11 mouse cellular contexts compared by ENCODE assay signal in the genomic region with DNA sequence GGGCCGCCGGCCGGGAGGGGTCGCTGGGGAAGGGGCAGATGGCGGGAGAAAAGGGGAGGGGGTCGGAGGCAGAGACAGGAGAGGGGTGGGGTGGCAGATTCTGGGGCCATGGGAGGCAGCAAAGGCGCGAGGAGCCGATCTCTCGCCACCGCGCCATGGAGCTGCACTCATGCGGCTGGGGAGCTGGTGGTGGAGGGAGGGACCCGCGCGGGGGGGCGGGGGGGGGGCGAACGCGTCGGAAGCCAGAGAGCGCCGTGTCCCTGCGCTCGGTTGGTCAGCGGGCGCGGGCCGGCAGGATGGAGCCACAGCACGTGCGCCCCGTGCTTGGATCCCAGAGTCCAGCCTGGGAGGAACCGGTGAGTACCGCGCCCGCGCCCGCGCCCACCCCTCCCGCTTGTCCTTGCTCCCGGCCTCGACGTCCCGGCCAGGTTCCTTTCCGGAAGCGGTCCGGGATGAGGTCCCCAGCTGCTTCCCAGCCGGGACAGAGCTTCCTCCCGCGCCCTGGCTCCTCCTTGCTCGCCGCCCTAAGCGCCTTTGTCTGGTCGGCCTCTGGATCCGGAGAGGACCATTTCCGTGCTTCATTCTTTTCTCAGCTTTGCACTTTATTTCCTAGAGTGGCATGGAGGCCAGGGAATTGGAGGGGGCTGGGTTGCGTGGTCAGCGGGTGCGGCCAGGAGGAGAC. TPM values are rescaled to one million over a fixed set of nuclear protein-coding genes. Genes with fewer than 3 reads are reported as not detected.
DNase-seq lines count a peak whose midpoint lies in the region; ATAC-seq and TF ChIP-seq lines count a peak whose summit lies in the region.
"Not testable (repeated sequence)": the region's sequence is repeated elsewhere in the genome, so short reads cannot be mapped to it uniquely, and the experiment has no call there.
"Had no signal": no experiment of that assay in that cellular context is flagged by ENCODE, and none has a peak within 500 bp of the region (broad histone marks: within the 10 kb centered on the region; RNA-seq: fewer than 3 reads in every experiment).

Gene Gm3264 (plus strand): TSS at position 278 of the 682 bp plus-strand sequence.

- TF ChIP-seq CTCF in kidney, postnatal 0 days (IDR thresholded peaks at IDR 0.05; ENCODE audit: low read depth); midbrain, postnatal 0 days (IDR thresholded peaks at IDR 0.05); stomach, postnatal 0 days (IDR thresholded peaks at IDR 0.05; ENCODE audit: low read depth): not testable (repeated sequence)

- H3K4me1 ChIP-seq in ES-E14 (ENCODE audit: control insufficient read depth in 2 of 2, insufficient read depth in 2 of 2, low read length in 2 of 2, poor library complexity in 1 of 2); embryonic facial prominence, embryonic 11.5 days (ENCODE audit: control insufficient read depth, insufficient read depth, low read length); kidney, postnatal 0 days (replicated peaks; ENCODE audit: insufficient read depth, low read length); liver, embryonic 12.5 days; midbrain, postnatal 0 days (ENCODE audit: insufficient read depth, low read length); stomach, postnatal 0 days (replicated peaks; ENCODE audit: control insufficient read depth, insufficient read depth): not testable (repeated sequence)

- H3K9ac ChIP-seq in ES-E14 (ENCODE audit: insufficient read depth, low read depth, low read length, poor library complexity, severe bottlenecking): peak within 1 kb of the TSS; percentile 53; the same call in 1 of the 2 replicates
- peak within 1 kb of the TSS; percentile 48 for H3K9ac ChIP-seq in embryonic facial prominence, embryonic 11.5 days (replicated peaks; ENCODE audit: low read length)
- not testable (repeated sequence) for H3K9ac ChIP-seq in kidney, postnatal 0 days (ENCODE audit: low read depth, low read length); liver, embryonic 12.5 days; stomach, postnatal 0 days (ENCODE audit: low read length)
- peak within 1 kb of the TSS; percentile 48; the same call in 1 of the 2 replicates for H3K9ac ChIP-seq in midbrain, postnatal 0 days (replicated peaks; ENCODE audit: low read length, poor library complexity, severe bottlenecking)

- intact Hi-C loops in heart, postnatal 36 days (cut with DNase I): not testable (repeated sequence)

- H3K4me3 ChIP-seq in ES-E14 (ENCODE audit: insufficient read depth in 1 of 2, low read depth in 1 of 2, low read length in 2 of 2, poor library complexity in 1 of 2, severe bottlenecking in 1 of 2): peak within 1 kb of the TSS; percentile 52 to 62
- H3K4me3 ChIP-seq in embryonic facial prominence, embryonic 11.5 days (ENCODE audit: low read depth, low read length): peak within 1 kb of the TSS; percentile 32
- H3K4me3 ChIP-seq in kidney, postnatal 0 days (replicated peaks; ENCODE audit: low read depth, low read length); liver, embryonic 12.5 days: not testable (repeated sequence)
- H3K4me3 ChIP-seq in midbrain, postnatal 0 days (ENCODE audit: low read depth, low read length): peak within 1 kb of the TSS; percentile 38
- H3K4me3 ChIP-seq in stomach, postnatal 0 days (ENCODE audit: low read depth, low read length): peak within 1 kb of the TSS; percentile 13; the same call in 1 of the 2 replicates

- not testable (repeated sequence) for H3K36me3 ChIP-seq in ES-E14 (ENCODE audit: control insufficient read depth, insufficient read depth, low read length, poor library complexity, severe bottlenecking); embryonic facial prominence, embryonic 11.5 days (replicated peaks; ENCODE audit: control insufficient read depth, insufficient read depth, low read depth, low read length); kidney, postnatal 0 days (ENCODE audit: insufficient read depth, low read length); liver, embryonic 12.5 days; midbrain, postnatal 0 days (ENCODE audit: insufficient read depth, low read length); stomach, postnatal 0 days (ENCODE audit: control insufficient read depth, insufficient read depth, low read length)

- in situ Hi-C loops in ES-E14 (cut with MboI; ENCODE audit: low sequenced_read_pairs in 2 of 2, unreplicated experiment in 2 of 2): not testable (repeated sequence)

- not testable (repeated sequence) for H3K9me3 ChIP-seq in ES-E14 (ENCODE audit: control insufficient read depth, insufficient read depth, low read depth, low read length); embryonic facial prominence, embryonic 11.5 days (replicated peaks; ENCODE audit: control insufficient read depth, low read length); kidney, postnatal 0 days (replicated peaks; ENCODE audit: low read length); liver, embryonic 12.5 days (replicated peaks); midbrain, postnatal 0 days (ENCODE audit: low read length); stomach, postnatal 0 days (ENCODE audit: control insufficient read depth, low read length)

- TF ChIP-seq EP300 in stomach, postnatal 0 days (optimal IDR thresholded peaks at IDR 0.05): not testable (repeated sequence)

- not testable (repeated sequence) for H3K27ac ChIP-seq in ES-E14 (ENCODE audit: insufficient read depth, low read depth, low read length, poor library complexity, severe bottlenecking); embryonic facial prominence, embryonic 11.5 days (replicated peaks; ENCODE audit: low read depth, low read length); kidney, postnatal 0 days; liver, embryonic 12.5 days; midbrain, postnatal 0 days (ENCODE audit: low read depth, low read length); stomach, postnatal 0 days (replicated peaks)

- peak within 1 kb of the TSS; percentile 40 for H3K4me2 ChIP-seq in embryonic facial prominence, embryonic 11.5 days (ENCODE audit: low read depth, low read length)
- peak within 1 kb of the TSS; percentile 41 for H3K4me2 ChIP-seq in kidney, postnatal 0 days (ENCODE audit: low read length)
- peak within 1 kb of the TSS; percentile 33; the same call in 1 of the 2 replicates for H3K4me2 ChIP-seq in liver, embryonic 12.5 days
- H3K4me2 ChIP-seq in midbrain, postnatal 0 days (ENCODE audit: low read depth, low read length, poor library complexity, severe bottlenecking): peak within 1 kb of the TSS; percentile 35
- H3K4me2 ChIP-seq in stomach, postnatal 0 days (replicated peaks; ENCODE audit: low read depth): peak within 1 kb of the TSS; percentile 40

- ATAC-seq in embryonic facial prominence, embryonic 11.5 days (replicated peaks; ENCODE audit: insufficient number of reproducible peaks, low FRiP score, low TSS enrichment, low read depth); kidney, postnatal 0 days (replicated peaks; ENCODE audit: low FRiP score, low read depth); liver, embryonic 12.5 days; midbrain, postnatal 0 days (ENCODE audit: low FRiP score); stomach, postnatal 0 days (ENCODE audit: low FRiP score, low TSS enrichment): not testable (repeated sequence)

- 3% methylated on average over 29 of the region's 59 CpGs for WGBS in embryonic facial prominence, embryonic 11.5 days
- 5% methylated on average over 31 of the region's 59 CpGs for WGBS in kidney, postnatal 0 days
- WGBS in liver, embryonic 12.5 days (ENCODE audit: insufficient replicate concordance): 6% methylated on average over 26 of the region's 59 CpGs
- 10% methylated on average over 30 of the region's 59 CpGs for WGBS in midbrain, postnatal 0 days
- under 1% methylated on average over 12 of the region's 59 CpGs for WGBS in stomach, postnatal 0 days

- H3K27me3 ChIP-seq in embryonic facial prominence, embryonic 11.5 days (ENCODE audit: control insufficient read depth, insufficient read depth, low read length); kidney, postnatal 0 days (ENCODE audit: insufficient read depth, low read length); liver, embryonic 12.5 days (replicated peaks); midbrain, postnatal 0 days (ENCODE audit: insufficient read depth, low read length); stomach, postnatal 0 days (ENCODE audit: control insufficient read depth, insufficient read depth, low read length): not testable (repeated sequence)

- DNase-seq in ES-E14 (ENCODE audit: low read depth, low spot score); midbrain, postnatal 0 days (ENCODE audit: low spot score): not testable (repeated sequence)
- DNase-seq in embryonic facial prominence, embryonic 11.5 days (ENCODE audit: low spot score): peak; percentile 1
- peak; percentile 33 for DNase-seq in gastrocnemius, postnatal 25 days
- peak; percentile 16 to 21 for DNase-seq in heart, postnatal 36 days
- DNase-seq in kidney, postnatal 0 days (ENCODE audit: low spot score): peak; percentile 1
- DNase-seq in stomach, postnatal 0 days (ENCODE audit: low spot score): peak; percentile 11

RNA-seq across cellular contexts. Expression of gene Gm3264, which starts in this region (rescaled TPM):
- total RNA-seq in ES-E14 (2012; rRNA removed): 0.79 TPM in 1 of 2 replicates, not detected in the other
- 1.1 and 1.7 TPM in 2 replicates for polyA plus RNA-seq in embryonic facial prominence, embryonic 11.5 days (2014; fragmentation: Nextera tagmentation; extraction: Ambion mirVana)
- 1 to 10 TPM in 1 of 2 experiments, not detected in 1; 1.6 TPM for total RNA-seq in gastrocnemius, postnatal 25 days (2021)
- 1 to 10 TPM in 1 of 2 experiments, not detected in 1; 3.3 TPM for total RNA-seq in heart, postnatal 36 days (2021)
- 0.17 TPM in 1 of 2 replicates, not detected in the other for polyA plus RNA-seq in kidney, postnatal 0 days (2015; fragmentation: Nextera tagmentation; extraction: Ambion mirVana)
- polyA plus RNA-seq in liver, embryonic 12.5 days (2016; fragmentation: Nextera tagmentation; extraction: Ambion mirVana): 0.43 TPM in 1 of 2 replicates, not detected in the other
- total RNA-seq in midbrain, postnatal 0 days (2014; rRNA removed): not detected in 2 replicates
- 3.2 and 4.1 TPM in 2 replicates for polyA plus RNA-seq in midbrain, postnatal 0 days (2015; fragmentation: Nextera tagmentation; extraction: Ambion mirVana)
- 0.32 TPM in 1 of 2 replicates, not detected in the other for polyA plus RNA-seq in stomach, postnatal 0 days (2015; fragmentation: Nextera tagmentation; extraction: Ambion mirVana)
- total RNA-seq: neutrophil, adult 5-6 weeks had no signal
- polyA plus RNA-seq: large intestine, adult 2 months; liver, embryonic 16.5 days had no signal

Comparison
In these comparisons a context has a peak if more than half of its experiments do, and no peak if none do; other contexts are left out.
1. Peak in DNase-seq and H3K4me2 ChIP-seq in kidney, postnatal 0 days; RNA of the gene not detected or under 1 TPM.
2. Peak in DNase-seq, H3K4me3 ChIP-seq and H3K4me2 ChIP-seq in stomach, postnatal 0 days; RNA of the gene not detected or under 1 TPM.